Mouse (Mus musculus): ENCODE results near the gene Tespa1.
"Not testable (repeated sequence)": the region's sequence is repeated elsewhere in the genome, so short reads cannot be mapped to it uniquely, and the experiment has no call there.

Gene Tespa1

GRCm38 (mm10) chr10:130298748-130299147 lies 23.9 kb upstream of the Tespa1 start:
- H3K9me3 ChIP-seq (ENCODE audit: low read length) = not testable (repeated sequence)
- H3K4me1 ChIP-seq (replicated peaks; ENCODE audit: low read depth, low read length) = peaks cover 19% of the 10 kb centered on the region

DNA sequence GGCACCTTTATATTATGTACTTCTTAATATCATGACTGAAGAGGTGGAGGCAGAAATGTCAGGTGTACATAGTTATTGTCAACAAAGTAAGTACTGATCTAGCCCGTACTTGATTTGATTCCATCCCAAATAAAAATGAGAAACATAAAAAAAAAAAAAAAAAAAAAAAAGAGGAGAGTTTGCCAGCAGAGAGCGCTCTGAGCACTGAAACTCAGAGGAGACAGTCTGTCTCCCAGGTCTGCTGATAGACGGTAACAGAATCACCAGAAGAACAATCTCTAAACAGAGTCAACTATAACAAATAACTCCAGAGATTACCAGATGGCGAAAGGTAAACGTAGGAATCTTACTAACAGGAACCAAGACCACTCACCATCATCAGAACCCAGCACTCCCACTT lies 18.5 kb upstream of the Tespa1 start:
- H3K36me3 ChIP-seq (ENCODE audit: insufficient read depth, low read length); H3K4me3 ChIP-seq (replicated peaks; ENCODE audit: low read length); H3K9me3 ChIP-seq (ENCODE audit: low read length); H3K27me3 ChIP-seq (ENCODE audit: insufficient read depth, low read length); H3K4me1 ChIP-seq (replicated peaks; ENCODE audit: low read depth, low read length): not testable (repeated sequence)

More at GRCm38 (mm10) chr10:130298748-130299147, 23.9 kb upstream of the Tespa1 start:
- not testable (repeated sequence) for H3K27me3 ChIP-seq (ENCODE audit: insufficient read depth, low read length); H3K4me3 ChIP-seq (replicated peaks; ENCODE audit: low read length); H3K36me3 ChIP-seq (ENCODE audit: insufficient read depth, low read length)
- peak; percentile 37 for TF ChIP-seq CTCF (conservative IDR thresholded peaks at IDR 0.05; ENCODE audit: low read length)

DNA sequence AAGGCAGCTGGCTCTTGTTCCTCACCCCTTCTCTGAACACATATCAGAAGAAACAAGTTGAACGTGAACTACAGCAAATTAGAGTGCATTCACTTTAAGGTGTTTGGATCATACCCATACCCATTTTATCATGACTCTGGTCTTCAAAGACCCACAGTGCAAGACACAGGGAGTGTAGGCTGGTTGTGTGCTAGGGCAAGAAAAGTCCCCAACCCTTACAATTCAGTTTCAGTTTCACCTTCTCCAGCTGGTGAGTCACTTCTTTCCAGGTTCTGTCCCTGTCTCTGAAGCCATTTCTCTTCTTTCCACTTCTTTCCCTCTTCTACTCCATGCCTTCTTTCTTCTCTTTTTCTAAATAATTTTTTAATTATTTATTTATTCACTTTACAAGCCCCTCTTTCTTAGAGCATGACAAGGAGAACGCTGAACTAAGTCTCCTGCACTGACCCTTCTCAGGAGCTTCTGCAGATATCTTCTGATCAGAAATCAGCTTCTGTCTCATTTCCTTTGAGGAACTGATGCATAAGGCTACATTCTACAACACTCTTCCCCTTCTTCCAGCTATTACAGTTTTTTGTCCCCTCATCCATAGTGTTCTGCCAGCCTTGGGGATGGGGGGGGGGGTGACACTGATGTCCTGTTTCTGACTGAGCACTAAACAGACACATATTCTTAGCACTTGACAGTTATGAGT lies 11.0 kb upstream of the Tespa1 start:
- H3K4me3 ChIP-seq (replicated peaks; ENCODE audit: low read length) = no peak overlapping the region
- no peaks in the 10 kb centered on the region for H3K4me1 ChIP-seq (replicated peaks; ENCODE audit: low read depth, low read length)
- H3K27me3 ChIP-seq (ENCODE audit: insufficient read depth, low read length) = no peaks in the 10 kb centered on the region
- no peaks in the 10 kb centered on the region for H3K36me3 ChIP-seq (ENCODE audit: insufficient read depth, low read length)
- no peak for TF ChIP-seq CTCF (conservative IDR thresholded peaks at IDR 0.05; ENCODE audit: low read length)
- TF ChIP-seq POU5F1 (IDR thresholded peaks at IDR 0.05; ENCODE audit: borderline replicate concordance, low read length) = no peak
- TF ChIP-seq NANOG (IDR thresholded peaks at IDR 0.05; ENCODE audit: borderline replicate concordance, low read length) = no peak
- no peaks in the 10 kb centered on the region for H3K9me3 ChIP-seq (ENCODE audit: low read length)

DNA sequence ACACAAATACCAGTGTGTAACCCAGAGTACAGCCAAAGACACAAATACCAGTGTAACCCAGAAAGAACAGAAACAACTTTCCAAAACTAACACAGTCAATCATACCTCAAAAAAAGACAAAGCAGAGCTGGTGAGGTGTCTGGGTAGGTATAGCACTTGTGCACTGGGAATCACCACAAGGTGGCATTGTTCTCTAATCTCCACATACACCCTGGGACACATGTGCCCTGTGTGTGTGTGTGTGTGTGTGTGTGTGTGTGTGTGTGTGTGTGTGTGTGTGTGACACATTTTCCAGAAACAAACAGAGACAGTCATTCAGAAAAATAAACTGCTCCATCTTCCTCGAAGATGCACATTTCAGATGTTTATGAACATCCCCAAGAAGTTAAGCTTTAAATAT lies 9.1 kb upstream of the Tespa1 start:
- Histone ChIP-seq H3K4me3 (replicated peaks; ENCODE audit: low read length) (no peak overlapping the region), H3K27me3 (ENCODE audit: insufficient read depth, low read length) (no peaks in the 10 kb centered on the region), H3K4me1 (replicated peaks; ENCODE audit: low read depth, low read length) (no peaks in the 10 kb centered on the region), H3K9me3 (ENCODE audit: low read length) (no peaks in the 10 kb centered on the region), H3K36me3 (ENCODE audit: insufficient read depth, low read length) (no peaks in the 10 kb centered on the region)
- TF ChIP-seq NANOG (IDR thresholded peaks at IDR 0.05; ENCODE audit: borderline replicate concordance, low read length) = no peak
- peak; percentile 32 for TF ChIP-seq CTCF (conservative IDR thresholded peaks at IDR 0.05; ENCODE audit: low read length)

GRCm38 (mm10) chr10:130314110-130314829 lies 8.4 kb upstream of the Tespa1 start:
- Histone ChIP-seq H3K27me3 (ENCODE audit: insufficient read depth, low read length) (no peaks in the 10 kb centered on the region), H3K4me3 (replicated peaks; ENCODE audit: low read length) (no peak overlapping the region), H3K36me3 (ENCODE audit: insufficient read depth, low read length) (no peaks in the 10 kb centered on the region), H3K9me3 (ENCODE audit: low read length) (no peaks in the 10 kb centered on the region), H3K4me1 (replicated peaks; ENCODE audit: low read depth, low read length) (no peaks in the 10 kb centered on the region)
- TF ChIP-seq POU5F1 (IDR thresholded peaks at IDR 0.05; ENCODE audit: borderline replicate concordance, low read length) = no peak
- TF ChIP-seq CTCF (conservative IDR thresholded peaks at IDR 0.05; ENCODE audit: low read length) = no peak
- no peak for TF ChIP-seq NANOG (IDR thresholded peaks at IDR 0.05; ENCODE audit: borderline replicate concordance, low read length)

GRCm38 (mm10) chr10:130315846-130316245 lies 6.8 kb upstream of the Tespa1 start:
- TF ChIP-seq CTCF (conservative IDR thresholded peaks at IDR 0.05; ENCODE audit: low read length) (no peak), NANOG (IDR thresholded peaks at IDR 0.05; ENCODE audit: borderline replicate concordance, low read length) (no peak), POU5F1 (IDR thresholded peaks at IDR 0.05; ENCODE audit: borderline replicate concordance, low read length) (no peak)
- Histone ChIP-seq H3K36me3 (ENCODE audit: insufficient read depth, low read length) (no peaks in the 10 kb centered on the region), H3K9me3 (ENCODE audit: low read length) (no peaks in the 10 kb centered on the region), H3K4me1 (replicated peaks; ENCODE audit: low read depth, low read length) (no peaks in the 10 kb centered on the region), H3K27me3 (ENCODE audit: insufficient read depth, low read length) (no peaks in the 10 kb centered on the region), H3K4me3 (replicated peaks; ENCODE audit: low read length) (no peak overlapping the region)

DNA sequence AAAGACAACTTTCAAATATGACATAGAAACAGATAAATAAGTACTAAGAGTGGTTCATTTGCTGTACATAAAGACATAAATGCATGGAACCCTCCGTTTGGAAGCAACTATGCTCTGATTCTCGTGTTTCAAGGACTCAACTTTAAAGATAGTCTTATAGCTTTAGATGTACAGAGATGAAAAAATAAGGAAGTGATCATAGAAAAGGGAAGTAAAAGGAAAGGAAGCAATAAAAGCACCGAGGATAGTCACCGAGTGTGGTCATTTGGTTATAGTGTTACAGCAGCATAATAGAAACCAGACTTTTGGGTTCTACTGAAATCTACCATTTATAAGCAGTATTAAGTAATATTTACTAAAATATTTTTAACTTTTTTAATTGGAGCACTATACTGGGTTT lies 4.0 kb upstream of the Tespa1 start:
- H3K27me3 ChIP-seq (ENCODE audit: insufficient read depth, low read length) = no peaks in the 10 kb centered on the region
- TF ChIP-seq POU5F1 (IDR thresholded peaks at IDR 0.05; ENCODE audit: borderline replicate concordance, low read length) (no peak), CTCF (conservative IDR thresholded peaks at IDR 0.05; ENCODE audit: low read length) (no peak), NANOG (IDR thresholded peaks at IDR 0.05; ENCODE audit: borderline replicate concordance, low read length) (no peak)
- H3K4me1 ChIP-seq (replicated peaks; ENCODE audit: low read depth, low read length) = no peaks in the 10 kb centered on the region
- no peaks in the 10 kb centered on the region for H3K9me3 ChIP-seq (ENCODE audit: low read length)
- no peaks in the 10 kb centered on the region for H3K36me3 ChIP-seq (ENCODE audit: insufficient read depth, low read length)
- H3K4me3 ChIP-seq (replicated peaks; ENCODE audit: low read length) = no peak overlapping the region

DNA sequence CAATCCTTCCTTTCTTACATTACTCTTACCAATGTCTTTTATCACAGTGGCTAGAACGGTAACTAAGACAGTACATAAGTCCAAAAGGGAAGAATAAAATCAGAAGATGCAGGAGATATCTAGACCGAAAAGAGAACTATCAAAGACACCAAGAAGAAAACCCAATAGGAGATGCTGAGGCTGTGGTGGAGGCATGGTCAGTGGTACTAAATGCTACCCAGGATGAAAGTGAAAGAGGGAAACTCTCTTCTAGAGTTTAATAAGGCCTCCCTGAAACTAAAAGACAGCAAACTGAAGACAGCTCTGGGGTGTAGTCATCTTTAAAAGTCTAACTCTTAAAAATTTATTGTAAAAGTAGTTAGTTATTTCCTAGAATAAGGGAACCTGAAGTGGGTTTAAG lies 2.0 kb upstream of the Tespa1 start:
- Histone ChIP-seq H3K27me3 (ENCODE audit: insufficient read depth, low read length) (no peaks in the 10 kb centered on the region), H3K36me3 (ENCODE audit: insufficient read depth, low read length) (no peaks in the 10 kb centered on the region), H3K9me3 (ENCODE audit: low read length) (no peaks in the 10 kb centered on the region), H3K4me3 (replicated peaks; ENCODE audit: low read length) (no peak overlapping the region), H3K4me1 (replicated peaks; ENCODE audit: low read depth, low read length) (no peaks in the 10 kb centered on the region)
- no peak for TF ChIP-seq CTCF (conservative IDR thresholded peaks at IDR 0.05; ENCODE audit: low read length)
- TF ChIP-seq NANOG (IDR thresholded peaks at IDR 0.05; ENCODE audit: borderline replicate concordance, low read length) = no peak
- TF ChIP-seq POU5F1 (IDR thresholded peaks at IDR 0.05; ENCODE audit: borderline replicate concordance, low read length) = no peak

DNA sequence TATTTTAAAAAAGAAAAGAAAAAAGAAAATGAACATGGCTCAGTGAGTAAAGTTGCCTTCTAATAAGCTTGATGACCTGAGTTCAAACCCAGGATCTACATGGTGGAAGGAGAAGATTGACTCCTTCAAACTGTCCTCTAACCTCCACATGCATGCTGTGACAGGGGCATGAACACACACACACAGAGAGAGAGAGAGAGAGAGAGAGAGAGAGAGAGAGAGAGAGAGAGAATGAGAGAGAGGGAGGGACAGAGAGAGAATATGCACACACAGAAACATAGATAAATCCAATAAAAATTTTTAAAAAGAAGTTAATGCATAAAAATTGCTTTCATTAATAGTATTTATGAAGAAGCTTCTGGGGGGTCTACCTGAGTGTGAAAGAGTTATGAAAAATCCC lies 608 bp upstream of the Tespa1 start:
- Histone ChIP-seq H3K4me1 (replicated peaks; ENCODE audit: low read depth, low read length) (no peaks in the 10 kb centered on the region), H3K36me3 (ENCODE audit: insufficient read depth, low read length) (no peaks in the 10 kb centered on the region), H3K9me3 (ENCODE audit: low read length) (no peaks in the 10 kb centered on the region), H3K4me3 (replicated peaks; ENCODE audit: low read length) (no peak overlapping the region), H3K27me3 (ENCODE audit: insufficient read depth, low read length) (no peaks in the 10 kb centered on the region)
- TF ChIP-seq NANOG (IDR thresholded peaks at IDR 0.05; ENCODE audit: borderline replicate concordance, low read length) (no peak), CTCF (conservative IDR thresholded peaks at IDR 0.05; ENCODE audit: low read length) (no peak), POU5F1 (IDR thresholded peaks at IDR 0.05; ENCODE audit: borderline replicate concordance, low read length) (no peak)
